Mouse (Mus musculus) layer of hippocampus, adult 2 months (tissue): ENCODE measurements around the gene Crocc. TPM values are rescaled to one million over a fixed set of nuclear protein-coding genes. Genes with fewer than 3 reads are reported as not detected.

Experiments
- DNase-seq, 2 experiments: peaks; one replicate each; pipeline ENCODE4 v3.0.0; 2022; ENCODE audit warnings: low spot score in 2 of 2
- H3K27ac ChIP-seq: fragments of 200-600 bp; 2 replicates; pipeline ENCODE4 v1.8.1; 2022
- H3K4me3 ChIP-seq: fragments of 200-600 bp; 2 replicates; pipeline ENCODE4 v1.8.1; 2022; ENCODE audit warnings: mild to moderate bottlenecking
- CTCF ChIP-seq: fragments of 200-600 bp; conservative IDR thresholded peaks from 2 replicates; pipeline ENCODE4 v1.8.1; 2022; ENCODE audit warnings: antibody characterized with exemption, mild to moderate bottlenecking, moderate library complexity
- total RNA-seq, 2 experiments: library from RNA; stranded (reverse); gene quantifications; 2 replicates each; pipeline ENCODE4 v1.2.3; 2021

The Crocc gene
- total RNA-seq, 2 experiments from 2014 or later, result 83.1 to 89.8 TPM

DNA sequence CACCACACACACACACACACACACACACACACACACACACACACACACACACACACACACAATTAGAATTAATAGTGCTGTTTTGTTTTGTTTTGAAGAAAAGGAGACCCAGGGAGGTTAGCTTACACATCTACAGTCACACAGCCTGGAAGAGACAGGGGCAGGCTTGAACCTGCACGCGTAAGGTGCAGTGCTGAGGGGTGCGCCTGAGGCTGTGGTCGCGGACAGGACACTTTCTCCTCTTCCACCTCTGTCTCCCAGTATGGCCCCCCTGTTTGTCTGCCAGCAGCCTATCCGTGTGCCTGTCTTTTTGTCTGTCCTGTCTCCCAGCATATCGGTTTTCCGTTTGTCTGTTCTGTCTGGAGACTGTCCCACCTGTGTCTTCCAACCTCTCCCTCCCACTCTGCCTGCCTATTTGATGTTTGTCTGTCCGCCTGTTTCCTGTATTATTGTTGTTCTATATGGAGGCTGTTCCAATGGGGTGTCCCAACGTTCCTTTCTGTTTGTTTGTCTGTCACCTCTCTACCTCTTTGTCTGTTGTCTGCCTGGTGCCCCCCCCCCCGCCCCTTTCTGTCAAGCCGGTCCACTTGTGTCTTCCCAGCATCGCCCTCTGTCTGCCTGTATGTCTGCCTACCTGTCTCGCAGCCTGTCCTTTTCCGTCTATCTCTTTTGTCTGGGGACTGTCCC is 74.2 kb downstream of the Crocc start:
- no peak for TF ChIP-seq CTCF
- H3K4me3 ChIP-seq, result peak overlapping the region; percentile 94
- H3K27ac ChIP-seq, result peak overlapping the region; percentile 95
- no peak for DNase-seq

DNA sequence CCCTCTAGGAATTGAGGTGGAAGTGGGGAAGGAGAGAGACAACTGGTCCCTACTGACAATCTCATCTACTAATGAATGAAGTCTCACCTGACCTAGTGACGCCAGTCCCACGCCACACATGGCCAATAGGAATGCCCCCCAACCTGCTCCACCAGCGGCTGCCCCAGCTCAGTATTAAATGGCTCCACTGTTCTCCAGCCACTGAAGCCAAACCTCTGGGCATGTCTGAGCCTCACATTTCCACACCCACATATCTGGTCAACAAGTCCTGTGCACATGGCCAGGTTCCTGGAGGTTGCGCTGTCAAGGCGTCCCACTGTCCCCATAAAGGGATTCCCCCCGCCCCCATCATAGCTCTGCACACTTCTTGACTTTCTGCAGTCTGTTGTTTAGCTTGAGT is 75.8 kb downstream of the Crocc start:
- DNase-seq, result no peak
- TF ChIP-seq CTCF, result no peak
- Histone ChIP-seq H3K4me3 (no peak overlapping the region), H3K27ac (no peak overlapping the region)

GRCm38 (mm10) chr4:140983442-140983841 is 76.9 kb downstream of the Crocc start:
- Histone ChIP-seq H3K27ac (no peak overlapping the region), H3K4me3 (no peak overlapping the region)
- TF ChIP-seq CTCF, result no peak
- no peak for DNase-seq

DNA sequence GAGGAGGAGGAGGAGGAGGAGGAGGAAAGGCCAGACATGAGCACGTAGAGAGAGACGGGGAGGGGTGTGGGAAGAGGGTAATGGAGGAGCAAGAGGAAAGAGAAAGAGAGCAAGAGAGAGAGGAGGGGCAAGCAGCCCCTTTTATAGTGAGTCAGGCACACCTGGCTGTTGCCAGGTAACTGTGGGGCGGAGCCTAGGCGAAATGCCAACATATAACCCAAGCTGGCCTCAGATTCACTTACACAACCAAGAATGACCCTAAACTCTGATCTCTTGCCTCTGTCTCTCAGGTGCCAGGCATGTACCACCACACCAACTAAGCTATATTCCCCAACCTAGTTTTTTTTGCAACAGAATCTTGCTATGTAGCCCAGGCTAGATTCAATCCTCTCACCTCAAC is 77.5 kb downstream of the Crocc start:
- no peak for TF ChIP-seq CTCF
- no peak overlapping the region for H3K4me3 ChIP-seq
- H3K27ac ChIP-seq, result no peak overlapping the region
- no peak for DNase-seq

DNA sequence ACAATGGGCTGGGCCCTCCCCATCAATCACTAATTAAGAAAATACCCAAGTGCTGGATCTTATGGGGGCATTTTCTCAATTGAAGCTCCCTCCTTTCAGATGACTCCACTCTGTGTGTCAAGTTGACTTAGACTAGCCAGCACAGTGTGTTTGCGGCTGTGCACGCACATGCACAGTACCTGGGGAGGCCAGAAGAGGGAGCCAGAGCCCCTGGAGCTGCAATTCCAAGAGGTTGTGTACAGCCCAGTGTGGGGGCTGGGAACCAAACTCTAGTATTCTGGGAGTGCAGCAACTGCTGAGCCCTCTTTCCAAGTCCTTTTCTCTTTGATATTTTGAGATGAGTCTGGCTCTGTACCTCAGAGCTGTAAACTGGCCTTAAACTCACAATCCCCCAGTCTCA is 78.7 kb downstream of the Crocc start:
- Histone ChIP-seq H3K4me3 (no peak overlapping the region), H3K27ac (no peak overlapping the region)
- TF ChIP-seq CTCF, result peak; percentile 73
- DNase-seq, result no peak

DNA sequence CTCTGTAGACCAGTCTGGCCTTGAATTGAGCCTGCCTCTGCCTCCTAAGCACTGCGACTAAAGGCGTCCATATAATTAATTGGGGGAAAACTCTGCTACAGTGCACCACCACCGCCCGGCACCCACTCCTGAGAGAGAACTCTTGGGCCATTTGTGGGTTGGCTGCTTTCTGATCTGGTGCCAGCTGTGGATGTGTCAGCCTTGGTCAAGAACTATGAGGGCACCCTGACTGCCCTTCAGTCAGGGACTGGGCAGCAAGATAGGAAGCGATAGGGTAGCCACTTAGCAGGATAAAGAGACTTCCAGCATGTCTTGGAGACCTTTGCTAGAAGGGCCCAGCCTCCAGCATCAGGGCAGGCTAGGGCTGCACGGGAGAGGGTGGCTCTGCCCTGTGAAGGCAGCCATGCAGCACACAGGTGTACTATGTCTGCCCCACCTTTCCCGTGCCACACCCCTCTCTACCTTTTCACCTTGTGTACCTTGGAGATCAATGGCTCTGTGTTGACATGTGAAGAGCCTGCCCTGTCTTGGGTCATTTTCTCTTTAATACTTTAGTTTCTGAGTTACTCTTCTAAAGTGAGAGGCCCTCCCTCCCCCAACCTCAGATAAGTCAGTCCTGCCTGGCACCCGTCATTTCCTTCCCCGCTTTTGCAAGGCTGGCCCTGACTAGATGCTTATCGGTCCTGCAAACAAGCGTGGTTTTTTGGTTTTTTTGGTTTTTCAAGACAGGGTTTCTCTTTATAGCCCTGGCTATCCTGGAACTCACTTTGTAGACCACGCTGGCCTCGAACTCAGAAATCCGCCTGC is 82.3 kb downstream of the Crocc start:
- no peak overlapping the region for H3K4me3 ChIP-seq
- no peak overlapping the region for H3K27ac ChIP-seq
- DNase-seq, result no peak
- TF ChIP-seq CTCF, result no peak

DNA sequence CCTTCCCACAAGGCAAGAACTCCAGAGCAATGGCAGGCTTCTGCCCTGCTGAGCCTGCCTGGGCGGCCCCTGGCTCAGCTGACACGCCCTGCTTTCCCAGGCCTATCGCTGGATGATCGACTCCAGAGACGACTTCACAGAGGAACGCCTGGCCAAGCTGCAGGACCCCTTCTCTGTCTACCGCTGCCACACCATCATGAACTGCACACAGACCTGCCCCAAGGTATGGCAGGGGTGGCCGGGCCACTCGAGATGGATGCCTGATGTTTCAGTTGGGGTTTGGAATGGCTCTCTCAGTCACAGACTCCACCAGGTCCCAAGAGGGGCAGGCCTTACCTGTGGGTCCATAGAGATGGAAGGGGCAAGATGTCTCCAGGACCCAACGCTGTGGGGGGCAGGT is 83.1 kb downstream of the Crocc start:
- no peak overlapping the region for H3K27ac ChIP-seq
- H3K4me3 ChIP-seq, result no peak overlapping the region
- TF ChIP-seq CTCF, result no peak
- no peak for DNase-seq

DNA sequence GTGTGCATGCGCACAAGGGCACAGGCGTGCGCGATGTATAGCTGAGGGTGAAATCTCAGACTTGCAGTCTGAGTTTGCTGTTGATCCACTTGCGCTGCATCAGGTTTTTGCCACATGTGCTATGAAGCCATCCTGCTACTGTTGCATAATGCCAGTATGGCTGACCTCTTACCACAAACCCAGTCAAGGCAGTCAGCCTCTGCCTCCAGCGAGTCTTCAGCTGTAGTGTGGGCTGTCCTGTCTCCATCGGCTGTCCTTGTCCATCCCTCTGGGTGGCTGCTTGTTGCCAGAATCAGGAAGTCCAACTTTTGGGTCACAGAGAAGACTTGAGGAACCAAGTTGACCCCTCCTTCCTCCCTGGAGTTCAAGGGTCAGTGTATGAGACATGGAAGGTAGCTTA is 85.0 kb downstream of the Crocc start:
- TF ChIP-seq CTCF, result no peak
- H3K4me3 ChIP-seq, result no peak overlapping the region
- DNase-seq, result no peak
- no peak overlapping the region for H3K27ac ChIP-seq

DNA sequence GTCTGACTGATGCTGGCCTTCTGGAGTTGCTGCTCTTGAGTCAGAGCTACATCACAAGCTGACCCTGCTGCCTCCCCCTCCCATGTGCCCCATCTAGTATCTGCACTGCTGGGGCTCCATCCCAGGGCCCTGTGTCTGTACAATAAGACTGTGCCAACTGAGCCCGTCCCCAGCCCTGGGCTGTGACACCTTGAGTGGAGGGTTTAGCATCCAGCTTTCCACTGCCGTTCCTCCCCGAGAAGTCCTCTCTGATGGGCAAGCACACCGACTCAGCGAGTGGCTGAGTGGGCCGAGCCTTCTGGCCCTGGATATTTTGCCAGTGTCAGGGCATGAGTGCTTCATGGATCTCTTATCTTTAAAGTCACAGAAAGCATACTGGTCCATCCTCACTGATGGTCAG is 85.9 kb downstream of the Crocc start:
- no peak for DNase-seq
- H3K4me3 ChIP-seq, result no peak overlapping the region
- no peak for TF ChIP-seq CTCF
- no peak overlapping the region for H3K27ac ChIP-seq

GRCm38 (mm10) chr4:140971691-140972090 is 88.7 kb downstream of the Crocc start:
- H3K4me3 ChIP-seq, result no peak overlapping the region
- H3K27ac ChIP-seq, result peak overlapping the region; percentile 10; the same call in 1 of the 2 replicates
- no peak for TF ChIP-seq CTCF
- DNase-seq, result no peak

DNA sequence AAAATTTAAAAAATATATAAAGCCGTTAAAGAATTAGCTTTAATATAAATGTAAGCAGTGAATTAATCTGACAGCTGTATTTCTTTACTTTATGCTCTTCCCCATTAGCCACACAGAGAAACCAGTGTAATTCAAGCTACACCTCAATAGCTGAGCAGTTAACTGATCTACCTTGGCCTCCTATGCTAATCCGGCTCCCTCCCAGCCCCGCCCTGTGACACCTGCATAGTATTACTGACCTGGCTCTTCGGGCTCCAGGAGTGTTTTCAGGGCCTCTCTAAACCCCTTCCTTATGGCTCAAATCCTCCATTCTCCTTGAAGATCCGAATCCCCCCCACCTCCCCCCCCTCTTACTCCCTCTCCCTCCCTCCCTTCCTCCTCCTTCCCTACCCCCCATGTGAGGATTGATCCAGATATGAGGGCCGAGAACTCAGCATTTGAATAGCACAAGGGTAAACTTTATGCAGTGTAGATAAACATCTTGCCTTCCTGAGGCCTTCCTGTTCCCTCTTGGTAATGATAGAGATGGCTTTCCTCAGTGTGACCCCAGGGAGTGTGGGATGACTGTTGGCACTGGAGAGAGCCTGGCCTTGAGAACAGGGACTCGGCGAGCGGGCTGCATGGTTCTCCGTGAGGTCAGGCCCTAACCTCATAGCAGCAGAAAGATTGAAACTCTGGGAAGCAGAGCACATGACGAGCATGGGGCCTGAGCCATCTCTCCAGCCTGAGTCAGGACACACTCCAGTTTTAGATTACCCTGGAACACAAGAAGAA is 92.8 kb downstream of the Crocc start:
- no peak overlapping the region for H3K4me3 ChIP-seq
- no peak for TF ChIP-seq CTCF
- no peak for DNase-seq
- no peak overlapping the region for H3K27ac ChIP-seq

Other genes starting within 250 kb of the Crocc start
- gene Padi3, start 249.9 kb downstream of the Crocc start, total RNA-seq, result not detected
- gene Padi1, start 214.8 kb downstream of the Crocc start, total RNA-seq, result not detected
- 10 to 100 TPM; 20.2 to 26.5 TPM for gene Padi2, start 154.2 kb downstream of the Crocc start, total RNA-seq
- 100 to 1,000 TPM; 170 to 183 TPM for gene Sdhb, start 99.3 kb downstream of the Crocc start, total RNA-seq
- gene Atp13a2, start 73.7 kb downstream of the Crocc start, total RNA-seq, result 100 to 1,000 TPM; 155 to 162 TPM
- gene Mfap2, start 50.1 kb downstream of the Crocc start, total RNA-seq, result 1 to 10 TPM; 4.5 to 6.9 TPM
- 10 to 100 TPM; 41.6 to 42.2 TPM for gene Necap2, start 17.8 kb upstream of the Crocc start, total RNA-seq
- not detected for gene Spata21, start 27.8 kb upstream of the Crocc start, total RNA-seq
- gene Szrd1, start 79.2 kb upstream of the Crocc start, total RNA-seq, result 10 to 100 TPM; 49.7 to 54.3 TPM
- 10 to 100 TPM; 21.2 to 22.8 TPM for gene Fbxo42, start 87.4 kb upstream of the Crocc start, total RNA-seq
- gene Rsg1, start 153.4 kb upstream of the Crocc start, total RNA-seq, result 1 to 10 TPM; 2.5 to 5.4 TPM
- gene Arhgef19, start 178.9 kb upstream of the Crocc start, total RNA-seq, result 10 to 100 TPM; 15.5 to 16.2 TPM
- gene Epha2, start 240.7 kb upstream of the Crocc start, total RNA-seq, result 1 to 10 TPM in 1 of 2 experiments, under 1 TPM in 1; 0.86 to 1.3 TPM